Comparison of ENCODE assay signal across 24 mouse cellular contexts in the genomic region with DNA sequence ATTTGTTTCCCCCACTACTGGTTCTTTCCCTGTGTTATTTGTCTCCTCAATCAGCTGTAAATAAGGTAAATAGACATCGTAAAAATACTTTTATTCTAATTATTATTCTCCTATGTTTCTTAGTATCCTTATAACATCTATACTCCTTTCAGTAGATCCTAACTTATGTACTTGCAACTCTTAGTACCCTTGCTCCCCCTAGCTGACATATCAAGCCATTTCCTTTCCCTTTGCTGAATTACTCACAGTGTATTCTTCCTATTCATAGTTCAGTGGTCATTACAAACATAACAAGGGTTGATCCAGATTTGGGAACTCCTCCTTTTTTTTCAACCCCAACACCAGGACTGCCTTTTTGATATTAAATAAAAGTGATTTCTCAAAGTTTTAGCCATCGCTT.
A peak's percentile ranks its signal among the peaks of the same experiment; 100 is the strongest.
DNase-seq lines count a peak whose midpoint lies in the region; ATAC-seq and TF ChIP-seq lines count a peak whose summit lies in the region.
"Had no signal": no experiment of that assay in that cellular context is flagged by ENCODE, and none has a peak within 500 bp of the region (broad histone marks: within the 10 kb centered on the region; RNA-seq: fewer than 3 reads in every experiment).

No protein-coding gene starts in this region.

- DNase-seq in frontal cortex, postnatal 14 days (ENCODE audit: low spot score in 2 of 2) = no peak
- peak; percentile 4 for DNase-seq in layer of hippocampus, adult 9-11 months
- DNase-seq in layer of hippocampus, postnatal 25 days (ENCODE audit: extremely low spot score in 1 of 2, low spot score in 1 of 2) = no peak
- DNase-seq in 416B (ENCODE audit: low read depth) = peak; percentile 0
- peak; percentile 14 for DNase-seq in brain, embryonic 14.5 days (ENCODE audit: low read depth)
- DNase-seq in thymus, postnatal 0 days (ENCODE audit: low spot score) = no peak
- DNase-seq: adrenal gland, postnatal 25 days; cerebellum, adult 2 months; gastrocnemius, postnatal 25 days; heart, adult 11 months; kidney, adult 8-10 months; kidney, postnatal 10 days; liver, embryonic 13.5 days; lung, adult 18-20 months; lung, postnatal 4 days; right cerebral cortex, postnatal 25 days; spleen, adult 18-20 months; thymus, adult 2 months; thymus, postnatal 4 days had no signal

- TF ChIP-seq POLR2A in brain, embryonic 14.5 days (IDR thresholded peaks at IDR 0.05; ENCODE audit: borderline replicate concordance, extremely low read depth, insufficient read depth, insufficient read length, poor library complexity, severe bottlenecking) = no peak

- TF ChIP-seq CTCF in brain, embryonic 14.5 days (IDR thresholded peaks at IDR 0.05; ENCODE audit: borderline replicate concordance, extremely low read depth, insufficient read depth, insufficient read length) = no peak

- peak; percentile 67; the same call in 1 of the 2 replicates for ATAC-seq in frontal cortex, adult (ENCODE audit: low TSS enrichment)
- ATAC-seq: CD4-positive, CD25-positive, alpha-beta regulatory T cell, adult 4 months; forebrain, embryonic 16.5 days; hindbrain, embryonic 16.5 days; lung, postnatal 0 days had no signal

Comparison
In these comparisons a context has a peak if more than half of its experiments do, and no peak if none do; other contexts are left out.
1. DNase-seq: peak in layer of hippocampus, adult 9-11 months (single experiment), 416B (single experiment) and brain, embryonic 14.5 days (single experiment); none in frontal cortex, postnatal 14 days (0 of 2), layer of hippocampus, postnatal 25 days (0 of 2) and thymus, postnatal 0 days (single experiment).